Mouse (Mus musculus) kidney, postnatal 4 days (tissue): ENCODE measurements around the gene Cyp2b10.
"Not testable (repeated sequence)": the region's sequence is repeated elsewhere in the genome, so short reads cannot be mapped to it uniquely, and the experiment has no call there.

Source experiments
- DNase-seq, 2 experiments: peaks; one replicate each; pipeline ENCODE4 v3.0.0; 2021; ENCODE audit warnings: mixed read lengths in 2 of 2

The Cyp2b10 gene

GRCm38 (mm10) chr7:25897411-25897810 lies at the start of gene Cyp2b10:
Gene Cyp2b10, plus strand, starts transcription at chr7:25897620.
- DNase-seq: no peak

- peak; percentile 95 for DNase-seq
Measured at GRCm38 (mm10) chr7:25847722-25848443, 49.5 kb upstream of the Cyp2b10 start.

GRCm38 (mm10) chr7:25848444-25848812 lies 49.0 kb upstream of the Cyp2b10 start:
- DNase-seq: no peak

- DNase-seq: peak; percentile 83 to 84
Measured at GRCm38 (mm10) chr7:25855082-25855481, 42.3 kb upstream of the Cyp2b10 start.

- DNase-seq: peak; percentile 32 to 53
Measured at GRCm38 (mm10) chr7:25859962-25860870, 37.2 kb upstream of the Cyp2b10 start.

- no peak for DNase-seq
Measured at GRCm38 (mm10) chr7:25862365-25862764, 35.1 kb upstream of the Cyp2b10 start.

GRCm38 (mm10) chr7:25863756-25864155 lies 33.7 kb upstream of the Cyp2b10 start:
- no peak for DNase-seq

- no peak for DNase-seq
Measured at GRCm38 (mm10) chr7:25864861-25865260, 32.6 kb upstream of the Cyp2b10 start.

GRCm38 (mm10) chr7:25869789-25870188 lies 27.6 kb upstream of the Cyp2b10 start:
- no peak for DNase-seq

- no peak for DNase-seq
Measured at GRCm38 (mm10) chr7:25872624-25873023, 24.8 kb upstream of the Cyp2b10 start.

- DNase-seq: no peak
Measured at GRCm38 (mm10) chr7:25878735-25879134, 18.7 kb upstream of the Cyp2b10 start.

GRCm38 (mm10) chr7:25880721-25881120 lies 16.7 kb upstream of the Cyp2b10 start:
- DNase-seq: not testable (repeated sequence)

GRCm38 (mm10) chr7:25884272-25884671 lies 13.1 kb upstream of the Cyp2b10 start:
- no peak for DNase-seq

- DNase-seq: no peak
Measured at GRCm38 (mm10) chr7:25887758-25888157, 9.7 kb upstream of the Cyp2b10 start.

GRCm38 (mm10) chr7:25893159-25893558 lies 4.3 kb upstream of the Cyp2b10 start:
- no peak for DNase-seq

GRCm38 (mm10) chr7:25895162-25895561 lies 2.3 kb upstream of the Cyp2b10 start:
- no peak for DNase-seq

- DNase-seq: no peak
Measured at GRCm38 (mm10) chr7:25898064-25898463, 644 bp downstream of the Cyp2b10 start.

- no peak for DNase-seq
Measured at GRCm38 (mm10) chr7:25902061-25902690, 4.8 kb downstream of the Cyp2b10 start.

GRCm38 (mm10) chr7:25903156-25903555 lies 5.7 kb downstream of the Cyp2b10 start:
- peak; percentile 10 to 16 for DNase-seq

- DNase-seq: peak; percentile 62 to 64
Measured at GRCm38 (mm10) chr7:25904066-25904465, 6.6 kb downstream of the Cyp2b10 start.

GRCm38 (mm10) chr7:25904489-25904888 lies 7.1 kb downstream of the Cyp2b10 start:
- DNase-seq: no peak

- DNase-seq: no peak
Measured at GRCm38 (mm10) chr7:25907380-25907779, 10.0 kb downstream of the Cyp2b10 start.

GRCm38 (mm10) chr7:25910046-25910445 lies 12.6 kb downstream of the Cyp2b10 start:
- no peak for DNase-seq
